Mouse (Mus musculus) lung, embryonic 15.5 days (tissue): ENCODE data around the gene Lrrfip1. TPM values are rescaled to one million over a fixed set of nuclear protein-coding genes. Genes with fewer than 3 reads are reported as not detected.

Source experiments
- ATAC-seq: fragments of 200-750 bp; cut with Nextera tagmentation; 2 replicates; pipeline ENCODE4 v1.8.0; 2017; ENCODE audit warnings: moderate number of reproducible peaks, borderline replicate concordance; ENCODE audit not compliant: low FRiP score, low TSS enrichment; ENCODE audit errors: extremely low read depth
- H3K27ac ChIP-seq: fragments of 300-500 bp; sonication (generic); 2 replicates; pipeline ENCODE4 v1.5.1; 2015; ENCODE audit warnings: moderate library complexity, mild to moderate bottlenecking, inconsistent platforms
- H3K27me3 ChIP-seq: fragments of 300-500 bp; sonication (generic); 2 replicates; pipeline ENCODE4 v1.6.1; 2015; ENCODE audit warnings: inconsistent platforms
- H3K36me3 ChIP-seq: fragments of 300-500 bp; sonication (generic); 2 replicates; pipeline ENCODE4 v1.6.1; 2015; ENCODE audit warnings: inconsistent platforms
- H3K4me1 ChIP-seq: fragments of 300-500 bp; sonication (generic); 2 replicates; pipeline ENCODE4 v1.6.1; 2015; ENCODE audit warnings: inconsistent platforms
- H3K4me2 ChIP-seq: fragments of 300-500 bp; sonication (generic); 2 replicates; pipeline ENCODE4 v1.6.1; 2015; ENCODE audit warnings: inconsistent platforms, mild to moderate bottlenecking, moderate library complexity
- H3K4me3 ChIP-seq: fragments of 300-500 bp; sonication (generic); 2 replicates; pipeline ENCODE4 v1.5.1; 2015; ENCODE audit warnings: mild to moderate bottlenecking, inconsistent platforms
- H3K9ac ChIP-seq: fragments of 300-500 bp; sonication (generic); 2 replicates; pipeline ENCODE4 v1.6.1; 2015; ENCODE audit warnings: inconsistent platforms
- H3K9me3 ChIP-seq: fragments of 300-500 bp; sonication (generic); 2 replicates; pipeline ENCODE4 v1.6.1; 2016; ENCODE audit warnings: inconsistent platforms
- WGBS: fragments of 180-500 bp; shearing (Covaris S2); methylation state at CpG from one replicate; pipeline ENCODE4 v1.1.7; 2015; 5-methylcytosine and 5-hydroxymethylcytosine counted together
- polyA plus RNA-seq: library from polyadenylated mRNA; unstranded; fragments of >200 nt; fragmentation: Nextera tagmentation; extraction: Ambion mirVana; gene quantifications from 2 replicates; pipeline ENCODE4 v1.2.1, GENCODE M21; 2015

Lrrfip1 gene
- polyA plus RNA-seq, 1 experiment from 2014 or later, result 60.6 TPM

GRCm38 (mm10) chr1:91077980-91078379 is 79.4 kb downstream of the Lrrfip1 start:
- Histone ChIP-seq H3K4me1 (peaks cover 34% of the 10 kb centered on the region), H3K36me3 (no peaks in the 10 kb centered on the region), H3K4me3 (no peak overlapping the region), H3K9ac (no peak overlapping the region), H3K27ac (peak overlapping the region; percentile 72), H3K9me3 (no peaks in the 10 kb centered on the region), H3K4me2 (peak overlapping the region; percentile 28), H3K27me3 (no peaks in the 10 kb centered on the region)
- no peak for ATAC-seq
- WGBS, result 64% methylated on average over 8 of the region's 8 CpGs

GRCm38 (mm10) chr1:91079740-91080422 is 81.3 kb downstream of the Lrrfip1 start:
- H3K27me3 ChIP-seq, result no peaks in the 10 kb centered on the region
- H3K4me1 ChIP-seq, result peaks cover 37% of the 10 kb centered on the region

GRCm38 (mm10) chr1:91080423-91080749 is 81.8 kb downstream of the Lrrfip1 start:
- Histone ChIP-seq H3K27me3 (no peaks in the 10 kb centered on the region), H3K4me3 (no peak overlapping the region), H3K27ac (no peak overlapping the region), H3K9ac (no peak overlapping the region), H3K36me3 (no peaks in the 10 kb centered on the region), H3K4me1 (peaks cover 42% of the 10 kb centered on the region), H3K9me3 (no peaks in the 10 kb centered on the region), H3K4me2 (no peak overlapping the region)
- 64% methylated on average over 7 of the region's 7 CpGs for WGBS
- ATAC-seq, result no peak

More at GRCm38 (mm10) chr1:91079740-91080422, 81.3 kb downstream of the Lrrfip1 start:
- Histone ChIP-seq H3K4me3 (no peak overlapping the region), H3K36me3 (no peaks in the 10 kb centered on the region), H3K27ac (no peak overlapping the region), H3K9me3 (no peaks in the 10 kb centered on the region), H3K9ac (no peak overlapping the region), H3K4me2 (no peak overlapping the region)
- no peak for ATAC-seq
- 86% methylated on average over 10 of the region's 10 CpGs for WGBS

GRCm38 (mm10) chr1:91084374-91084773 is 85.8 kb downstream of the Lrrfip1 start:
- H3K4me1 ChIP-seq, result peaks cover 37% of the 10 kb centered on the region
- 72% methylated on average over 8 of the region's 8 CpGs for WGBS
- no peak overlapping the region for H3K9ac ChIP-seq
- H3K4me3 ChIP-seq, result no peak overlapping the region
- H3K9me3 ChIP-seq, result no peaks in the 10 kb centered on the region
- H3K27ac ChIP-seq, result peak overlapping the region; percentile 32
- H3K27me3 ChIP-seq, result no peaks in the 10 kb centered on the region
- H3K36me3 ChIP-seq, result no peaks in the 10 kb centered on the region
- no peak overlapping the region for H3K4me2 ChIP-seq
- no peak for ATAC-seq

DNA sequence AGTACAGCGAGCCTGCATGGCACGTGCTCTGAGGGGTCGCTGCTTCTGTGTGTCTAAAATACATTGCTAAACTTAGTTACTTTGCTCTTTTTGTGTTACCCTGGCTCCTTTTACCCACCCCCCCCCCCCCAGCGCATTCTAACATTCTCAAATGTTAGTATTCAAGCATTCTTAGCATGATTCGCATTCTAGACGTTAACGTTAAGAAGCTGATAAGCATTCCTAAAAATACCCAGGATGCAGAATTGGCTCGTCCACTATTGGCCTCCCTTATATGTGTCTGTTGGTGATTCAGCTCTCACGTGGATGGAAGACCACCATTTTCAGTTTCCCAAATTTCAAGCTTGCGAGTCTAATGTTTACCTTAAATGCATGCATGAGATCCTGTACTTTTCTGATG is 86.5 kb downstream of the Lrrfip1 start:
- 33% methylated on average over 10 of the region's 10 CpGs for WGBS
- no peaks in the 10 kb centered on the region for H3K9me3 ChIP-seq
- ATAC-seq, result no peak
- no peaks in the 10 kb centered on the region for H3K36me3 ChIP-seq
- H3K4me1 ChIP-seq, result peaks cover 34% of the 10 kb centered on the region
- H3K27ac ChIP-seq, result peak overlapping the region; percentile 75
- H3K4me2 ChIP-seq, result no peak overlapping the region
- no peak overlapping the region for H3K4me3 ChIP-seq
- H3K9ac ChIP-seq, result no peak overlapping the region
- H3K27me3 ChIP-seq, result no peaks in the 10 kb centered on the region

DNA sequence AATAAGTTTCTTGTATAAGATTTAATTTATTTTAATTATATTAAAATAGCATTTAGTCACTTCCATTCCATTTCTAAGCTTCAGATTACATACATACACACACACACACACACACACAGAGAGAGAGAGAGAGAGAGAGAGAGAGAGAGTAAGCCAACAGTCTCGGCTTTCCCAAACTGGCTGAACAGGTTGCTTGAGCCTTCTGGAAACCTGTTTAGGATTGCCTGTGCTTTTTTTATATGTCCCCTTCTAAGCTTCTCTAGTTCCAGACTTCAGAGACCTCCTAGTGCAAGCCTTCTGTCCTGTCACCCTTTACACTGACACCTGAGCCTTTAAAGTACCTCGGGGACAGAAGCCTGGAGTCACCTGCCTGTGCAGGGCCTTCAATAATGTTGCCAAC is 87.1 kb downstream of the Lrrfip1 start:
- no peaks in the 10 kb centered on the region for H3K9me3 ChIP-seq
- H3K27me3 ChIP-seq, result no peaks in the 10 kb centered on the region
- no peak overlapping the region for H3K9ac ChIP-seq
- no peak overlapping the region for H3K4me2 ChIP-seq
- 31% methylated on average over 2 of the region's 2 CpGs for WGBS
- H3K4me3 ChIP-seq, result no peak overlapping the region
- ATAC-seq, result no peak
- H3K27ac ChIP-seq, result peak overlapping the region; percentile 75
- peaks cover 34% of the 10 kb centered on the region for H3K4me1 ChIP-seq
- no peaks in the 10 kb centered on the region for H3K36me3 ChIP-seq

GRCm38 (mm10) chr1:91086325-91086724 is 87.8 kb downstream of the Lrrfip1 start:
- Histone ChIP-seq H3K9ac (no peak overlapping the region), H3K9me3 (no peaks in the 10 kb centered on the region), H3K4me3 (no peak overlapping the region), H3K27me3 (no peaks in the 10 kb centered on the region), H3K36me3 (no peaks in the 10 kb centered on the region), H3K4me2 (no peak overlapping the region), H3K4me1 (peaks cover 34% of the 10 kb centered on the region), H3K27ac (peak overlapping the region; percentile 75)
- 16% methylated on average over 3 of the region's 3 CpGs for WGBS
- ATAC-seq, result no peak; the same call in 1 of the 2 replicates

GRCm38 (mm10) chr1:91086748-91087147 is 88.2 kb downstream of the Lrrfip1 start:
- peak; percentile 40; the same call in 1 of the 2 replicates for ATAC-seq
- Histone ChIP-seq H3K9ac (no peak overlapping the region), H3K4me3 (no peak overlapping the region), H3K4me1 (peaks cover 34% of the 10 kb centered on the region), H3K27ac (peak overlapping the region; percentile 75), H3K36me3 (no peaks in the 10 kb centered on the region), H3K27me3 (no peaks in the 10 kb centered on the region), H3K4me2 (no peak overlapping the region), H3K9me3 (no peaks in the 10 kb centered on the region)
- WGBS, result 53% methylated on average over 5 of the region's 5 CpGs

DNA sequence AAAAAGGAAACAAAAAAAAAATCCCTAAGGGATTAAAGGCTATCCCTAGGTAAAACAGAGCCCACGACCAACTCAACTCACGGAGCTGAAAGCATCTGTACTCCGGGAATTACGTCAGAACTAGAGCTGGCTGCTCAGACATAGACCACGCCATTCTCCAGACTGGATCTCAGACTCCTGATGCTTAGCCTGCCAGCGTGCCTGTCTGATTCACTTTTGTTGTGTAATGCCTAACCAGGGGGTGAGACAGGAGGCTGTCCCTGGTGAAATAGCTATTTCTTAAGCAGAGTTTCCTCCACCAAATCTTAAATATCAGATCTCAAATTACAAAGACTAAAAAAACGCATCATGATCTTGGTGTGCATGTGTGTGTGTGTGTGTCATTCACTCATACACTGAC is 89.5 kb downstream of the Lrrfip1 start:
- Histone ChIP-seq H3K4me3 (no peak overlapping the region), H3K4me1 (peaks cover 34% of the 10 kb centered on the region), H3K9ac (no peak overlapping the region), H3K27ac (no peak overlapping the region), H3K9me3 (no peaks in the 10 kb centered on the region), H3K4me2 (no peak overlapping the region), H3K27me3 (no peaks in the 10 kb centered on the region), H3K36me3 (no peaks in the 10 kb centered on the region)
- WGBS, result 74% methylated on average over 7 of the region's 7 CpGs
- no peak for ATAC-seq

- Histone ChIP-seq H3K4me2 (no peak overlapping the region), H3K36me3 (no peaks in the 10 kb centered on the region), H3K27me3 (no peaks in the 10 kb centered on the region), H3K9ac (no peak overlapping the region), H3K4me3 (no peak overlapping the region), H3K4me1 (peaks cover 33% of the 10 kb centered on the region), H3K27ac (no peak overlapping the region), H3K9me3 (no peaks in the 10 kb centered on the region)
- WGBS, result 76% methylated on average over 8 of the region's 8 CpGs
- ATAC-seq, result no peak
These were observed 90.4 kb downstream of the Lrrfip1 start for GRCm38 (mm10) chr1:91088941-91089340.

DNA sequence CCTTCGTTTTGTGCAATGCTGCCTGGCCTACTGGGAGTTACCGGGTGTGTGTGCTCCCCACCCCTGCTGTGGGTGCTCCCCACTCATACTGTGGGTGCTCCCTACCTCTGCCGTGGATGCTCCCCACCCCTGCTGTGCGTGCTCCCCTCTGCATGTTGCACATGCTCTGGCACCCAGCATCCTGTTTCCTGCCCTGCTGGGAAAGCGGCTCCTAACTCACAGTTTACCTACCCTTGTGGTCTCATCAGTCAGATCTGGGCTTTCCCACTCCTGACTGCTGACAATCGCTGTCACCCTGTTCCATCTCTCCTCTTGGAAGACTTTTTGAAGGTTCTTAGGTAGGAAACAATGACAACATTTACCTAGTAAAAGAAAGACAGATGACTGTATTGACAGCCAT is 91.9 kb downstream of the Lrrfip1 start:
- 74% methylated on average over 6 of the region's 6 CpGs for WGBS
- no peak for ATAC-seq
- H3K9ac ChIP-seq, result no peak overlapping the region
- no peak overlapping the region for H3K27ac ChIP-seq
- no peaks in the 10 kb centered on the region for H3K36me3 ChIP-seq
- no peak overlapping the region for H3K4me2 ChIP-seq
- H3K9me3 ChIP-seq, result no peaks in the 10 kb centered on the region
- H3K27me3 ChIP-seq, result no peaks in the 10 kb centered on the region
- H3K4me1 ChIP-seq, result peaks cover 25% of the 10 kb centered on the region; the same call in 1 of the 2 replicates
- no peak overlapping the region for H3K4me3 ChIP-seq

GRCm38 (mm10) chr1:91092451-91092850 is 93.9 kb downstream of the Lrrfip1 start:
- Histone ChIP-seq H3K4me2 (no peak overlapping the region), H3K27me3 (no peaks in the 10 kb centered on the region), H3K4me1 (peaks cover 21% of the 10 kb centered on the region), H3K9me3 (no peaks in the 10 kb centered on the region), H3K4me3 (no peak overlapping the region), H3K27ac (no peak overlapping the region), H3K36me3 (no peaks in the 10 kb centered on the region), H3K9ac (no peak overlapping the region)
- no peak for ATAC-seq
- WGBS, result 48% methylated on average over 6 of the region's 6 CpGs

DNA sequence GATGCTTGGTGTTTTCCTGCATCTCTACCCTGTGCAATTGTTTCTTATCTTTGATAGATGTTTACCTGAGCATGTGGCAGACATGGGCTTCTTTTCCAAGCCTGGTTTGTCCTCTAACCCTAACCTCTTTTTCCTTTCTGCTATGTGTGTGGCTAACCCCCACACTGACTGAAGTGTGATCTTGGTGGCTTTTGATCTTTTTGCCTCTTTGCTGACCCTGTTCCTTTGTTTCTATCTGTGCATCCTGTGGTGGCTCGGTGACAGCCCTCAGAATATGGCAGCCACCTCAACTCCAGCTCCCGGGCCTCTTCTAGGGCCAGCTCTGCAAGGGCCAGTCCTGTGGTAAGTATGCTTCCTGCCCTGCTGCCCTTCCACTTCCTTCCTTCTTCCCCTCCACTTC is 94.8 kb downstream of the Lrrfip1 start:
- Histone ChIP-seq H3K27me3 (no peaks in the 10 kb centered on the region), H3K4me2 (no peak overlapping the region), H3K36me3 (no peaks in the 10 kb centered on the region), H3K9ac (no peak overlapping the region), H3K27ac (0 out of 2 replicates have a peak overlapping the region, but pooled peaks have one; percentile 3), H3K4me1 (peaks cover 22% of the 10 kb centered on the region), H3K9me3 (no peaks in the 10 kb centered on the region), H3K4me3 (no peak overlapping the region)
- WGBS, result 58% methylated on average over 2 of the region's 2 CpGs
- ATAC-seq, result no peak
